Mouse (Mus musculus): ENCODE results near the gene Etnk2. TPM values are rescaled to one million over a fixed set of nuclear protein-coding genes. Genes with fewer than 3 reads are reported as not detected.

The Etnk2 gene
- polyA plus RNA-seq, 1 experiment from 2014 or later = 4.7 TPM

DNA sequence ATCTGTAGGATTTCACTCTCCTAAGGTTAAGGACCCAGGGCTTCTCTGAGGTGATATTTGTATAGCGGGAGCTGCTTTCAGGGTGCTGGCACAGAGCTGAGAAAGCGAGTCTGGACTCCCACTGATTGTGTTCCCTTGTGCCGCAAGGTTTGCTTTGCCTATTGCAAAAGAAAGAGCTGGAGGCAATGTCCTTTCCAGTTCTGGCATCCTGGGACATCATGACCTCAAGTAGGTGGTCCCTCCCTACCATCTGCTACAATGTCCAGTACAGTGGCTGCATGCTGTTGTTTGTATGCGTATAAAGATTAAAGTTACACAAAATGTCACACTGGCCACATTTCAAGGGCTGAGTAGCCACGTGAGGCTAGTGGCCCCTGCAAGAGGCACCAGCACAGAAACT is 1.3 kb upstream of the Etnk2 start:
- peaks cover 7% of the 10 kb centered on the region; the same call in 1 of the 2 replicates for H3K27me3 ChIP-seq (ENCODE audit: control insufficient read depth, insufficient read depth, low read length)
- 86% methylated on average over 5 of the region's 5 CpGs for WGBS
- no peaks in the 10 kb centered on the region for H3K9me3 ChIP-seq (replicated peaks; ENCODE audit: control insufficient read depth, low read length)
- H3K9ac ChIP-seq (ENCODE audit: low read length) = no peak overlapping the region
- no peak overlapping the region for H3K4me3 ChIP-seq (replicated peaks; ENCODE audit: low read length)
- no peak overlapping the region for H3K27ac ChIP-seq (ENCODE audit: low read length)
- no peak for ATAC-seq (ENCODE audit: insufficient read depth, low FRiP score)
- no peak overlapping the region for H3K4me2 ChIP-seq (ENCODE audit: low read depth, low read length)
- no peaks in the 10 kb centered on the region for H3K36me3 ChIP-seq (ENCODE audit: control insufficient read depth, insufficient read depth, low read length)
- peaks cover 10% of the 10 kb centered on the region for H3K4me1 ChIP-seq (ENCODE audit: control insufficient read depth, insufficient read depth, low read length)

DNA sequence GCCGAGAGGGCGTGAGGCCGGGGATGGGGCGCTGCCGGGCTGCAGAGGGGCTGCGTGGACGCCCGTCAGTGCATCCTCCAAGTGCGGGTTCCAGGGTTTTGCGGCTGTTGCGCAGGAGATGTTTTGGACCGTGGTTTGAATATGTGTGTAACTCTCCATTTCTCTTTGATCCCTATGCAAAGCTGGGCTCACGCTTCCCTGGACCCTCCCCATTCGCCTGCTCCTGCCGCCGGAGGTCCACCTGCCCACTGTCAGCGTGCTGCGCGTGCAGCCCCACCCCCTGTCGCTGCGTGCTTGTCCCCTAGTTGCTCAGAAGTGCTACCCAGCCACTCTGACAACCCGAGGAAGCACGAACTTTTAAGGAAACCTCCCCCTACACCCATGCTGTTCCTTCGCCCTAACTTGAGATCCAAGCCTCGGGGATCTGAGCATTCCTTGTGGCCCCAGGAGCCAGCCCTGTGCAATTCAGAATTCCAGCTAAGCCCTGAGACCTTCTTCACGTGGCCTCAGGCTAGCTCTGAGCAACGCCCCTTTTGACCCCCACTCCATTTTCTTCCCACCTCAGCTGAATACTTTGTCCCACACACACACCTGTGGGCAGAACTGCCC is 754 bp downstream of the Etnk2 start:
- Histone ChIP-seq H3K4me3 (replicated peaks; ENCODE audit: low read length) (peak overlapping the region; percentile 60), H3K4me1 (ENCODE audit: control insufficient read depth, insufficient read depth, low read length) (peaks cover 22% of the 10 kb centered on the region), H3K27me3 (ENCODE audit: control insufficient read depth, insufficient read depth, low read length) (peaks cover 7% of the 10 kb centered on the region; the same call in 1 of the 2 replicates), H3K9ac (ENCODE audit: low read length) (peak overlapping the region; percentile 75), H3K36me3 (ENCODE audit: control insufficient read depth, insufficient read depth, low read length) (no peaks in the 10 kb centered on the region), H3K27ac (ENCODE audit: low read length) (no peak overlapping the region), H3K9me3 (replicated peaks; ENCODE audit: control insufficient read depth, low read length) (no peaks in the 10 kb centered on the region), H3K4me2 (ENCODE audit: low read depth, low read length) (peak overlapping the region; percentile 98)
- 5% methylated on average over 27 of the region's 27 CpGs for WGBS
- ATAC-seq (ENCODE audit: insufficient read depth, low FRiP score) = no peak

DNA sequence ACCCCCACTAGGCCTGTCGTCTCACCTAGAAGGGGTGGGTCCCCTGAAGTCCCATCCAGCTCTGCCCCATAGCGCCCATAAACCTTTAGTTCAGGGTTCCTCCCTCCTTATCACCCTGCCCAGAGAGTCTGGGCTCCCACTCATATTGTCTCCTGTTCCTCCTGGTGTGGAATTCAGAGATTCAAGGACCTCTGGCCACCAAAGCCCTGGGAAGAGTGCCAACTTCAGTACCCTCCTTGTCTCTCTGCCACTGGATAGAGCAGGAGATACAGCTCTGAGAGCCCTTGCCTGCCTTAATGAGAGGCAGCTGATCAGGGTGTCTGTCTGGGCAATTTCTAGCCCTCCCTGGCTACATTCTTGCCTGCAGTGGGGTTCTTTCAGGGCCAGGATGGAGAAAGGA is 1.5 kb downstream of the Etnk2 start:
- Histone ChIP-seq H3K9me3 (replicated peaks; ENCODE audit: control insufficient read depth, low read length) (no peaks in the 10 kb centered on the region), H3K4me3 (replicated peaks; ENCODE audit: low read length) (no peak overlapping the region), H3K4me2 (ENCODE audit: low read depth, low read length) (no peak overlapping the region), H3K9ac (ENCODE audit: low read length) (no peak overlapping the region), H3K36me3 (ENCODE audit: control insufficient read depth, insufficient read depth, low read length) (no peaks in the 10 kb centered on the region), H3K27me3 (ENCODE audit: control insufficient read depth, insufficient read depth, low read length) (peaks cover 7% of the 10 kb centered on the region; the same call in 1 of the 2 replicates), H3K27ac (ENCODE audit: low read length) (no peak overlapping the region), H3K4me1 (ENCODE audit: control insufficient read depth, insufficient read depth, low read length) (peaks cover 22% of the 10 kb centered on the region)
- 49% methylated on average over 2 of the region's 2 CpGs for WGBS
- no peak for ATAC-seq (ENCODE audit: insufficient read depth, low FRiP score)

DNA sequence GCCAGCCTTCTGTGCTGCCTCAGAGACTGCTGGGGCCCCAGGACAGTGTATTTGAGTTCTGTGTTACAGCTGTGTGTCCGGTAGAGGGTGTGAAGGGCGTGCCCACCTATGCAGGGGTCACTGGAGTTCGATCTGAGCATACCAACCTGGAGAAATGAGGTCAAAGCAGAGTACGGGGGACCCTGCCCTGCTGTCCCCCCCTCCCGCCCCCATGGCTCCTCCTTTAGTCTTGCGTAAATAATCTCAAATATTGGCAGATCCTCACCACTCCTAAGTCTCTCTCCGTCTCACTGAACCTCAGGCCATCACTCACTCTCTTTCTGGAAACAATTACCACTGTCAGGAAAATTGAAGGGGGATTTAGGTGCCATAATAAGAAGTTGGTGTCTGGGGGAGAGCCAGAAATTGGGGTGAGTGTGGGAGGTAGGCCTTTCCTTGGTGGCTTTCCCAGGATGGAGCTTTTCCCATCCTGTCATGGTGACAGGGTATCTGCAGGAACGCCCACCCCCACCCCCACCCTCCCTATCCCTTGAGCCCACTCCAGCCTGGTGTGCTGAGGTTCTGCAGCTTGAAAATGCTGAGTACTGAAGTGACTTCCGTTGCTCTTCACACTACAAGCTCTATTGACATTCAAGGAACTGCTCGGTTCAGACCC is 3.7 kb downstream of the Etnk2 start:
- no peak overlapping the region for H3K4me3 ChIP-seq (replicated peaks; ENCODE audit: low read length)
- no peaks in the 10 kb centered on the region for H3K36me3 ChIP-seq (ENCODE audit: control insufficient read depth, insufficient read depth, low read length)
- H3K4me2 ChIP-seq (ENCODE audit: low read depth, low read length) = no peak overlapping the region
- 0 out of 2 replicates have a peak overlapping the region, but pooled peaks have one; percentile 3 for H3K9ac ChIP-seq (ENCODE audit: low read length)
- no peak for ATAC-seq (ENCODE audit: insufficient read depth, low FRiP score)
- WGBS = 28% methylated on average over 10 of the region's 10 CpGs
- peaks cover 7% of the 10 kb centered on the region; the same call in 1 of the 2 replicates for H3K27me3 ChIP-seq (ENCODE audit: control insufficient read depth, insufficient read depth, low read length)
- peaks cover 22% of the 10 kb centered on the region for H3K4me1 ChIP-seq (ENCODE audit: control insufficient read depth, insufficient read depth, low read length)
- 0 out of 2 replicates have a peak overlapping the region, but pooled peaks have one; percentile 11 for H3K27ac ChIP-seq (ENCODE audit: low read length)
- H3K9me3 ChIP-seq (replicated peaks; ENCODE audit: control insufficient read depth, low read length) = no peaks in the 10 kb centered on the region

DNA sequence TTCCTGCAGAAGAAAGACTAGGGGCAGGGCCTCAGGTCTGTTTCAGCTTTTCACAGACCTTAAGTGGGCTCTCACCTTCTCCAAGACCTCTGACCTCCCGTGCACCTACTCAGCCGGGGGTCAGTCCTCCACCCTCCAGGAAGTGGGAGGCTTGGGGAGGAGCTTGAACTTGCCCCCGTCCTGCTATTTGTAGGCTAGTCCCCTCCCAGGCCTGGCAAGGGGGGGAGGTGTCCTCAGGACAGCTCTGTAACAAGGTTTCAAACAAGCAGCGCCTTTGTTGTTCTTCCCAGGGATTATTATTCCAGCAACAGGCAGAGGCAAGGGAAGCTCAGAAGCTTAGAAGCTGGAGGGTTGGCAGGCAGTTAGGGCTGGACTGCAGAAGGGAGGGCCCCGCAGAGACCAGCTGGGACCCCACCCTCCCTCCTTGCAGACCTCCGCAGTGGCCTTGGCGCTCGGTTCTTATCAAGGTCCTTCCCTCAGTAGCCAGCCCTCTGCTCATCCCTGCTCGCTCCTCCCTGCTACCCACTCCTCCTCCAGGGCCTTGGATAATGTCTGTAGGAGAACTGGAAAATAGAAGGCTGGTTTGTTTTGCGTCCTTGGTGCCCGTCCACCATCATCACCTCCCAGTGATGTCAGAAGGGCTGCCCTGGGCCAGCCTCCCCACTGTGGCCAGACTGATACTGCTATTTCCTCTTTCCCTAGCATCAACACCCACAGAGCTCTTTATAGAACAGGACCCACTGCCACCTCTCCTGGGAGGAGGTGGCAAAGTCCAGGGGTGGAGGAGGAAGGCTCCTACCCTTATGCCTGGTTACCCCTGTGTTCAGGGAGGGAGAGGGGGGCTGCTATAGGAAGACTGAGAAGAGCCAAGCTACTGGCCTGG is 4.5 kb downstream of the Etnk2 start:
- peak overlapping the region; percentile 11; the same call in 1 of the 2 replicates for H3K27ac ChIP-seq (ENCODE audit: low read length)
- no peak overlapping the region for H3K4me3 ChIP-seq (replicated peaks; ENCODE audit: low read length)
- ATAC-seq (ENCODE audit: insufficient read depth, low FRiP score) = no peak
- peaks cover 22% of the 10 kb centered on the region for H3K4me1 ChIP-seq (ENCODE audit: control insufficient read depth, insufficient read depth, low read length)
- H3K36me3 ChIP-seq (ENCODE audit: control insufficient read depth, insufficient read depth, low read length) = no peaks in the 10 kb centered on the region
- no peak overlapping the region for H3K4me2 ChIP-seq (ENCODE audit: low read depth, low read length)
- no peaks in the 10 kb centered on the region for H3K9me3 ChIP-seq (replicated peaks; ENCODE audit: control insufficient read depth, low read length)
- H3K27me3 ChIP-seq (ENCODE audit: control insufficient read depth, insufficient read depth, low read length) = peaks cover 7% of the 10 kb centered on the region; the same call in 1 of the 2 replicates
- 18% methylated on average over 11 of the region's 11 CpGs for WGBS
- peak overlapping the region; percentile 20; the same call in 1 of the 2 replicates for H3K9ac ChIP-seq (ENCODE audit: low read length)

DNA sequence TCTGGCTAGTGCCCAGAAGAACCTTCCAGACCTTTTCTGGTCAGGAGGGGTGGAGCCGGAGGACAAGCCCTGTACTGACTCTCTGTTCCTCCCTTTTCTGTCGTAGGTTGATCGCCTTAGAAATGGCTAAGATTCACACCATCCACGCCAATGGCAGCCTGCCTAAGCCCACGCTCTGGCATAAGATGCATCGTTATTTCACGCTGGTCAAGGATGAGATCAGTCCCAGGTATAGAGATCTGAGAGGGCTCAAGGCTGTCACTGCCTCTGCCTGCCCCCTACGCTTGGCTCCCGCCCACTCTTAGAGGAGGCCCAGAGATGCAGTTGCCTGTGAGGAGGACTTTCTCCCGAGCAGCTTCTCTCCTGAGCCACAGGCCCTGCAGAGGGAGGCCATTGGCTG is 5.3 kb downstream of the Etnk2 start:
- ATAC-seq (ENCODE audit: insufficient read depth, low FRiP score) = no peak
- Histone ChIP-seq H3K9me3 (replicated peaks; ENCODE audit: control insufficient read depth, low read length) (no peaks in the 10 kb centered on the region), H3K4me1 (ENCODE audit: control insufficient read depth, insufficient read depth, low read length) (peaks cover 22% of the 10 kb centered on the region), H3K9ac (ENCODE audit: low read length) (no peak overlapping the region), H3K36me3 (ENCODE audit: control insufficient read depth, insufficient read depth, low read length) (no peaks in the 10 kb centered on the region), H3K27ac (ENCODE audit: low read length) (peak overlapping the region; percentile 16; the same call in 1 of the 2 replicates), H3K4me3 (replicated peaks; ENCODE audit: low read length) (no peak overlapping the region), H3K4me2 (ENCODE audit: low read depth, low read length) (no peak overlapping the region), H3K27me3 (ENCODE audit: control insufficient read depth, insufficient read depth, low read length) (peaks cover 7% of the 10 kb centered on the region; the same call in 1 of the 2 replicates)
- 65% methylated on average over 10 of the region's 10 CpGs for WGBS

DNA sequence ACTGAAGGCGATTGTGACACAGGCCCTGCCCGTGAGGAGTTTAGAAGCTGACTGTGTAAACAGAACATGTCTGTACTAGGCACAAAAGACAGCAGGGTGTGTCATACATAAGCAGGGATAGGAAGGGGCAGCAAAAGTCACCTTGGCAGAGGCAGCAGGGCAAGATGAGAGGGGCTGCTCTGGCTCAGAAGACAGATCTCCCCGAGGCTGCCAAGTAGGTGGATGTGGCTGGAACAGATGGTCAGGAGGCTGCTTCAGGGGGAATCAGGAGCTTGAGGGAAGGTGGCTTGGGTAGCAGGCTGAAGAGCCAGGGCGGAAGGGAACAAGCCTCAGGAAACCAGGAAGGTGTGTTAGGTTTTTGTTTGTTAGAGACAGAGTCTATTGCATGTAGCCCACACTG is 7.0 kb downstream of the Etnk2 start:
- Histone ChIP-seq H3K4me2 (ENCODE audit: low read depth, low read length) (no peak overlapping the region), H3K36me3 (ENCODE audit: control insufficient read depth, insufficient read depth, low read length) (no peaks in the 10 kb centered on the region), H3K27me3 (ENCODE audit: control insufficient read depth, insufficient read depth, low read length) (no peaks in the 10 kb centered on the region), H3K4me1 (ENCODE audit: control insufficient read depth, insufficient read depth, low read length) (peaks cover 17% of the 10 kb centered on the region), H3K4me3 (replicated peaks; ENCODE audit: low read length) (no peak overlapping the region), H3K27ac (ENCODE audit: low read length) (peak overlapping the region; percentile 68; the same call in 1 of the 2 replicates), H3K9ac (ENCODE audit: low read length) (no peak overlapping the region), H3K9me3 (replicated peaks; ENCODE audit: control insufficient read depth, low read length) (no peaks in the 10 kb centered on the region)
- WGBS = 49% methylated on average over 4 of the region's 4 CpGs
- ATAC-seq (ENCODE audit: insufficient read depth, low FRiP score) = no peak; the same call in 1 of the 2 replicates

DNA sequence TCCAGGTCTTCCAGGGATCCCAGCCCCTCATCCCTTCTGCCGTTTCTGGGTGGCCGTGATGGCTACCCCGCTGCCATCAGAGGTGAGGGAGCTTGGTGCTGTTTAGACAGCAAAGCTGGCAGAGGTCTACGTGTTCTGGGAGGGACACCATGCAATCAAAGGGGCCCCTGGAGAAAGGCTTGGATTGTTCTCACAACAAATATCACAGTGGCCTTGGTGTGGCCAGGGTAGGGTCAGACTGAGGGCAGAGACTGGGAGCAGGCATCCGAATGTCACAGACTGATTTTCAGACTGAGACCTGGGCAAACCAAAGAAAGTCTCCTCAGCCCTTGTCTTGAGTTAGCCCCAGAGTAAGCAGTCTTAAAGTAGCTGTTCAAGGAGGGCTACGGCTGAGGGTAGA is 8.1 kb downstream of the Etnk2 start:
- ATAC-seq (ENCODE audit: insufficient read depth, low FRiP score) = no peak
- Histone ChIP-seq H3K27me3 (ENCODE audit: control insufficient read depth, insufficient read depth, low read length) (no peaks in the 10 kb centered on the region), H3K9ac (ENCODE audit: low read length) (no peak overlapping the region)

More for the DNA sequence above, 8.1 kb downstream of the Etnk2 start:
- Histone ChIP-seq H3K4me1 (ENCODE audit: control insufficient read depth, insufficient read depth, low read length) (peaks cover 17% of the 10 kb centered on the region), H3K9me3 (replicated peaks; ENCODE audit: control insufficient read depth, low read length) (no peaks in the 10 kb centered on the region), H3K27ac (ENCODE audit: low read length) (no peak overlapping the region), H3K4me3 (replicated peaks; ENCODE audit: low read length) (no peak overlapping the region), H3K4me2 (ENCODE audit: low read depth, low read length) (no peak overlapping the region), H3K36me3 (ENCODE audit: control insufficient read depth, insufficient read depth, low read length) (no peaks in the 10 kb centered on the region)
- WGBS = 74% methylated on average over 6 of the region's 6 CpGs
